Mouse (Mus musculus) midbrain, embryonic 16.5 days (tissue): Measurements from ENCODE around the gene Rbfox1. TPM values are rescaled to one million over a fixed set of nuclear protein-coding genes. Genes with fewer than 3 reads are reported as not detected.

ENCODE experiments used
- ATAC-seq: fragments of 200-750 bp; cut with Nextera tagmentation; 2 replicates; pipeline ENCODE4 v1.8.0; 2017; ENCODE audit warnings: moderate TSS enrichment
- H3K27ac ChIP-seq: fragments of 300-500 bp; sonication (generic); 2 replicates; pipeline ENCODE4 v1.5.1; 2014; ENCODE audit warnings: mild to moderate bottlenecking, low read length, mixed read lengths
- H3K27me3 ChIP-seq: fragments of 300-500 bp; sonication (generic); 2 replicates; pipeline ENCODE4 v1.6.1; 2014; ENCODE audit warnings: low read depth, low read length, mixed read lengths; ENCODE audit not compliant: control insufficient read depth, insufficient read depth
- H3K36me3 ChIP-seq: fragments of 300-500 bp; sonication (generic); 2 replicates; pipeline ENCODE4 v1.6.1; 2014; ENCODE audit warnings: mild to moderate bottlenecking, low read length, moderate library complexity, mixed read lengths; ENCODE audit not compliant: control insufficient read depth, insufficient read depth
- H3K4me1 ChIP-seq: fragments of 300-500 bp; sonication (generic); 2 replicates; pipeline ENCODE4 v1.6.1; 2014; ENCODE audit warnings: mild to moderate bottlenecking, low read length, mixed read lengths; ENCODE audit not compliant: control insufficient read depth, insufficient read depth
- H3K4me2 ChIP-seq: fragments of 300-500 bp; sonication (generic); 2 replicates; pipeline ENCODE4 v1.6.1; 2014; ENCODE audit warnings: mild to moderate bottlenecking, low read length, mixed read lengths
- H3K4me3 ChIP-seq: fragments of 300-500 bp; sonication (generic); 2 replicates; pipeline ENCODE4 v1.5.1; 2014; ENCODE audit warnings: low read depth, mild to moderate bottlenecking, low read length, moderate library complexity, mixed read lengths
- H3K9ac ChIP-seq: fragments of 300-500 bp; sonication (generic); 2 replicates; pipeline ENCODE4 v1.6.1; 2014; ENCODE audit warnings: low read depth, low read length, mixed read lengths
- H3K9me3 ChIP-seq: fragments of 300-500 bp; sonication (generic); replicated peaks from 2 replicates; pipeline ENCODE4 v1.6.1; 2014; ENCODE audit warnings: mild to moderate bottlenecking, low read length, mixed read lengths; ENCODE audit not compliant: control insufficient read depth, poor library complexity, severe bottlenecking
- WGBS: fragments of 180-500 bp; shearing (Covaris S2); extraction: QIAGEN DNeasy Blood & Tissue Kit; methylation state at CpG from one replicate; pipeline ENCODE4 v1.1.7; 2014; 5-methylcytosine and 5-hydroxymethylcytosine counted together
- polyA plus RNA-seq: library from polyadenylated mRNA; unstranded; fragments of >200 nt; fragmentation: Nextera tagmentation; extraction: Ambion mirVana; gene quantifications from 2 replicates; pipeline ENCODE4 v1.2.1, GENCODE M21; 2015

The Rbfox1 gene
- polyA plus RNA-seq, 1 experiment from 2014 or later, result 259 TPM

DNA sequence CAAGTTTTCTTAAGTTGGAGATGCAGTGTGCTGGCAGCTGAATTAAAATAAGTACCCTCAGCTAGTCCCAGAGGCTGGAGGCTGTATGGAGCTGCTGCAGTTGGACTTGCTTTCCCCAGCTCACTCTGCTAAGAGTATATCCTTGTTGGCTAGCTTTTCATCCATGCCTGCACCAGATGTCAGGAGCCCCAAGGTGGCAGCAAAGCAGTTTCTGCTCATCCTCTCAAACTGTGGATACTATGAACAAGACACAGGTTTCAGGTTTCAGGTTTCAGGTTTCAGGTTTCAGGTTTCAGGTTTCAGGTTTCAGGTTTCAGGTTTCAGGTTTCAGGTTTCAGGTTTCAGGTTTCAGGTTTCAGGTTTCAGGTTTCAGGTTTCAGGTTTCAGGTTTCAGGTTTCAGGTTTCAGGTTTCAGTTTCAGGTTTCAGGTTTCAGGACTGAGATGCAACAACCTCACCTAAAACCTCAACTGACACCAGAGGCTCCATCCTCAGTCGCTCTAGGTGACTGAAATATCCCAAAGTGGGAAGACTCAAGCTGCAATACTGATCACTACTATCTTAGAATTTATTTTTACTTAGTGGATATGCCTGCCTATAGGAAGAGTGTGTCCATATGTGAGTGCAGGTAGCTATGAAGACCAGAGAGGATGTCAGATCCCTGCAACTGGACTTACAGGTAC is 801.1 kb downstream of the Rbfox1 start:
- H3K9ac ChIP-seq, result no peak overlapping the region
- no peak for ATAC-seq
- H3K27me3 ChIP-seq, result no peaks in the 10 kb centered on the region
- 83% methylated on average over 1 of the region's 1 CpGs for WGBS
- H3K4me2 ChIP-seq, result no peak overlapping the region
- no peak overlapping the region for H3K27ac ChIP-seq
- H3K4me1 ChIP-seq, result no peaks in the 10 kb centered on the region
- no peaks in the 10 kb centered on the region for H3K36me3 ChIP-seq
- no peak overlapping the region for H3K4me3 ChIP-seq
- no peaks in the 10 kb centered on the region for H3K9me3 ChIP-seq

GRCm38 (mm10) chr16:6704847-6705246 is 819.7 kb downstream of the Rbfox1 start:
- Histone ChIP-seq H3K27ac (no peak overlapping the region), H3K4me3 (no peak overlapping the region), H3K4me1 (no peaks in the 10 kb centered on the region), H3K27me3 (no peaks in the 10 kb centered on the region), H3K9me3 (no peaks in the 10 kb centered on the region), H3K4me2 (no peak overlapping the region), H3K36me3 (no peaks in the 10 kb centered on the region), H3K9ac (no peak overlapping the region)
- 91% methylated on average over 5 of the region's 5 CpGs for WGBS
- no peak for ATAC-seq

DNA sequence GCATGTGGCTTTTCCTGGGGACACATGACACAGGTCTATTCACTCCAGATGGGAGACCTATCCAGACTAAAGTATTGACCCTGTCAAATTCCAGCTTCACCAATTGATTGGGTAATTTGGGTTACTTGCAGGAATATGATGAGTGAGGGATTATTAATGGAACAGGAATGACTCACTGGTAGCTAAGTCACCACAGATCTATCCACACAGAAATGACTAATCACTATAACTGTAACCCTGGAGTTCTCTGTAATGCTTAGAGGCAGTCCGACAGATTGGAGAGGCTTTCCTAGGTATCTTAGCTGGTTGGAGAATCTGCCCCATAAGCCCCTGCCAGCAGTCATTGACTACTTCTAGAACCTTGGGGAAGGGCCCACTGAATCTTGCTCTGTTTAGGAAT is 827.2 kb downstream of the Rbfox1 start:
- H3K4me2 ChIP-seq, result no peak overlapping the region
- no peak for ATAC-seq
- H3K9ac ChIP-seq, result no peak overlapping the region
- H3K4me1 ChIP-seq, result 0 out of 2 replicates have a peak, but pooled peaks cover 2% of the 10 kb centered on the region
- no peak overlapping the region for H3K4me3 ChIP-seq
- H3K27me3 ChIP-seq, result no peaks in the 10 kb centered on the region
- WGBS, result 100% methylated on average over 1 of the region's 1 CpGs
- H3K9me3 ChIP-seq, result no peaks in the 10 kb centered on the region
- no peaks in the 10 kb centered on the region for H3K36me3 ChIP-seq
- no peak overlapping the region for H3K27ac ChIP-seq

DNA sequence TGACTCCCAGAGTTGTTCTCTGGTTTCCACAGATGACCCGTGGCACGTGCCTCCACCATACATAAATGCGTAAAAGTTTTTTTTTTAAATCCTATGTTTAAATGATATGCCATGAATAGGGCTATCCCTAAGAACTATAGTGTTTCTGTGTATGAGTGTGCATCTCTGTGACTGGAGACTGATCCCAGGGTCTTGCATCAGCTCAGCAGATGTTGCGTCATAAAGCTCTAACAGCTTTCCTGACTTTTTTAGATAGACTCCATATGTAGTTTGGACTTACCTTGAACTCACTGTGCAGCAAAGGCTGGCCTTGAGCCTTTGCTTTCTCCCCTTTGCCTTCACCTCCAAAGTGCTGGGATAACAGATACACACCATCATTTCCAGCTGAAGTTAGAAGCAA is 830.1 kb downstream of the Rbfox1 start:
- WGBS, result 91% methylated on average over 4 of the region's 4 CpGs
- no peak overlapping the region for H3K4me2 ChIP-seq
- no peak overlapping the region for H3K4me3 ChIP-seq
- ATAC-seq, result no peak
- no peak overlapping the region for H3K27ac ChIP-seq
- no peak overlapping the region for H3K9ac ChIP-seq
- no peaks in the 10 kb centered on the region for H3K9me3 ChIP-seq
- H3K27me3 ChIP-seq, result no peaks in the 10 kb centered on the region
- no peaks in the 10 kb centered on the region for H3K36me3 ChIP-seq
- H3K4me1 ChIP-seq, result 0 out of 2 replicates have a peak, but pooled peaks cover 2% of the 10 kb centered on the region

GRCm38 (mm10) chr16:6716214-6716911 is 831.2 kb downstream of the Rbfox1 start:
- no peaks in the 10 kb centered on the region for H3K27me3 ChIP-seq
- peak; percentile 77 for ATAC-seq
- H3K27ac ChIP-seq, result no peak overlapping the region
- H3K9ac ChIP-seq, result no peak overlapping the region
- H3K36me3 ChIP-seq, result no peaks in the 10 kb centered on the region
- H3K4me1 ChIP-seq, result 0 out of 2 replicates have a peak, but pooled peaks cover 2% of the 10 kb centered on the region
- no peak overlapping the region for H3K4me2 ChIP-seq
- H3K9me3 ChIP-seq, result no peaks in the 10 kb centered on the region
- H3K4me3 ChIP-seq, result no peak overlapping the region
- WGBS, result 62% methylated on average over 9 of the region's 9 CpGs

GRCm38 (mm10) chr16:6719027-6719426 is 833.9 kb downstream of the Rbfox1 start:
- H3K36me3 ChIP-seq, result no peaks in the 10 kb centered on the region
- H3K27ac ChIP-seq, result peak overlapping the region; percentile 64
- no peaks in the 10 kb centered on the region for H3K9me3 ChIP-seq
- H3K4me1 ChIP-seq, result peaks cover 6% of the 10 kb centered on the region; the same call in 1 of the 2 replicates
- H3K4me2 ChIP-seq, result no peak overlapping the region
- no peak overlapping the region for H3K4me3 ChIP-seq
- no peaks in the 10 kb centered on the region for H3K27me3 ChIP-seq
- WGBS, result 73% methylated on average over 8 of the region's 8 CpGs
- H3K9ac ChIP-seq, result no peak overlapping the region
- no peak for ATAC-seq

DNA sequence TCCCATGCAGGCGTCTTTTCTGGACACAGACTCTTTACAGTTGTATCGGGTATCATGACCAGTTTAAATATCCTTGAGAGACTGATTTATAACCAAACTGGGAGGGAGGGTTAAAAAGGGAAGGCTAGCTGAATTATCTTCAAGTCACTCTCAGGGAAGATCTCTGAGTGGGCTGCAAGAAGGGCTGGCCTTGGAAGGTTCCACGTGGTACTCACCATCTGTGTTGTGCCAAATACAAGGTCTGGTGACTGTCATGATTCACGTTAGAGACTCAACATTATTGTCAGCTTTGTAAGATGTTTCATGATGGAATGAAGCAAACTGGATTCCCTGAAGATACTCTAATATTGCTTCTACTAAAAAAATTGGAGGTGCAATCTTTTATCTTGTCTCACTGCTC is 847.5 kb downstream of the Rbfox1 start:
- no peak overlapping the region for H3K4me3 ChIP-seq
- ATAC-seq, result no peak
- no peaks in the 10 kb centered on the region for H3K4me1 ChIP-seq
- 88% methylated on average over 4 of the region's 4 CpGs for WGBS
- H3K27me3 ChIP-seq, result no peaks in the 10 kb centered on the region
- no peak overlapping the region for H3K4me2 ChIP-seq
- H3K27ac ChIP-seq, result no peak overlapping the region
- no peak overlapping the region for H3K9ac ChIP-seq
- H3K9me3 ChIP-seq, result no peaks in the 10 kb centered on the region
- H3K36me3 ChIP-seq, result no peaks in the 10 kb centered on the region

- Histone ChIP-seq H3K4me3 (no peak overlapping the region), H3K36me3 (no peaks in the 10 kb centered on the region), H3K4me2 (no peak overlapping the region), H3K9me3 (no peaks in the 10 kb centered on the region), H3K27me3 (no peaks in the 10 kb centered on the region), H3K27ac (no peak overlapping the region), H3K4me1 (no peaks in the 10 kb centered on the region), H3K9ac (no peak overlapping the region)
- no peak for ATAC-seq
- 96% methylated on average over 3 of the region's 3 CpGs for WGBS
Measured at GRCm38 (mm10) chr16:6733427-6733826, 848.3 kb downstream of the Rbfox1 start.

DNA sequence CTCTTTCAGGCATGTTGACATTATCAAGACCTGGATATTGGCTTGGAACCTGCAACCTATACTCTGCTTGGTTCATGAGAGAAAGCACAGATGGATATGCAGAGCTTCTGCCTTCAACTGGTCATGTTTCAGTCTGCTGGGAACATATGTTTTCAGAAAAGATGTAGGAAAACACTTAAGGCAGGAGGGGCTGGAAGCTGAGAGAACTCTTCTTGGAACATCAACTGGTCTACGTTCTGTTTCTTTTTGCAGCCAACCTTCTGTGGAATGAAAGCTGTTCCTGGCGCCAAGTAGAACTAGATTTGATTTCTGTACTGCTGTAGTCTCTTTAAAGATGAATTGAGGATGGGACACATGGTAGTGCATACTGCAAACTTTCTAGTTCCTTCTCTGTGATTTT is 851.4 kb downstream of the Rbfox1 start:
- WGBS, result 86% methylated on average over 2 of the region's 2 CpGs
- Histone ChIP-seq H3K4me3 (no peak overlapping the region), H3K27me3 (no peaks in the 10 kb centered on the region), H3K9ac (no peak overlapping the region), H3K27ac (no peak overlapping the region), H3K4me2 (no peak overlapping the region), H3K4me1 (no peaks in the 10 kb centered on the region), H3K36me3 (no peaks in the 10 kb centered on the region), H3K9me3 (no peaks in the 10 kb centered on the region)
- ATAC-seq, result no peak
